Mouse (Mus musculus) CD4-positive, CD25-positive, alpha-beta regulatory T cell, adult 9 weeks (primary cell): ENCODE results near the gene Erap1. TPM values are rescaled to one million over a fixed set of nuclear protein-coding genes. Genes with fewer than 3 reads are reported as not detected.

Experiments
- polyA plus RNA-seq: library from polyadenylated mRNA; unstranded; fragments of 100-300 nt; shearing (Covaris generic); gene quantifications from one replicate; pipeline ENCODE4 v1.2.1, GENCODE M21; 2017

Erap1 gene
- polyA plus RNA-seq, result 162 TPM

GRCm38 (mm10) chr13:74638793-74639711 is at the start of gene Erap1:
Gene Erap1, plus strand, starts transcription at chr13:74639568.

Other genes starting within 250 kb of the Erap1 start
- 2.9 TPM for gene Zfp72, start 248.7 kb upstream of the Erap1 start, polyA plus RNA-seq
- 71.6 TPM for gene Ftl1-ps1, start 239.9 kb upstream of the Erap1 start, polyA plus RNA-seq
- gene Zfp825, start 145.6 kb upstream of the Erap1 start, polyA plus RNA-seq, result 23.1 TPM
- 278 TPM for gene Cast, start 169.2 kb downstream of the Erap1 start, polyA plus RNA-seq